Mouse (Mus musculus) intestine, embryonic 16.5 days (tissue): ENCODE measurements around the gene B9d1. TPM values are rescaled to one million over a fixed set of nuclear protein-coding genes. Genes with fewer than 3 reads are reported as not detected.

Experiments
- ATAC-seq: fragments of 200-750 bp; cut with Nextera tagmentation; 2 replicates; pipeline ENCODE4 v1.8.0; 2017; ENCODE audit warnings: moderate TSS enrichment, moderate library complexity
- H3K27ac ChIP-seq: fragments of 300-500 bp; sonication (generic); 2 replicates; pipeline ENCODE4 v1.5.1; 2014; ENCODE audit warnings: mild to moderate bottlenecking, low read length
- H3K27me3 ChIP-seq: fragments of 300-500 bp; sonication (generic); replicated peaks from 2 replicates; pipeline ENCODE4 v1.6.1; 2014; ENCODE audit warnings: low read length, control low read depth, mixed read lengths; ENCODE audit not compliant: control insufficient read depth, insufficient read depth
- H3K36me3 ChIP-seq: fragments of 300-500 bp; sonication (generic); 2 replicates; pipeline ENCODE4 v1.6.1; 2014; ENCODE audit warnings: low read length, control low read depth; ENCODE audit not compliant: control insufficient read depth, insufficient read depth
- H3K4me1 ChIP-seq: fragments of 300-500 bp; sonication (generic); 2 replicates; pipeline ENCODE4 v1.6.1; 2014; ENCODE audit warnings: low read length, control low read depth, mixed read lengths; ENCODE audit not compliant: control insufficient read depth, insufficient read depth
- H3K4me2 ChIP-seq: fragments of 300-500 bp; sonication (generic); 2 replicates; pipeline ENCODE4 v1.6.1; 2014; ENCODE audit warnings: low read depth, low read length, control low read depth
- H3K4me3 ChIP-seq: fragments of 300-500 bp; sonication (generic); 2 replicates; pipeline ENCODE4 v1.5.1; 2014; ENCODE audit warnings: mild to moderate bottlenecking, low read length
- H3K9ac ChIP-seq: fragments of 300-500 bp; sonication (generic); 2 replicates; pipeline ENCODE4 v1.6.1; 2014; ENCODE audit warnings: low read depth, low read length
- H3K9me3 ChIP-seq: fragments of 300-500 bp; sonication (generic); 2 replicates; pipeline ENCODE4 v1.6.1; 2016; ENCODE audit warnings: low read length, control low read depth; ENCODE audit not compliant: control insufficient read depth
- WGBS: fragments of 180-500 bp; shearing (Covaris S2); extraction: QIAGEN DNeasy Blood & Tissue Kit; methylation state at CpG from one replicate; pipeline ENCODE4 v1.1.7; 2014; 5-methylcytosine and 5-hydroxymethylcytosine counted together
- polyA plus RNA-seq: library from polyadenylated mRNA; unstranded; fragments of >200 nt; fragmentation: Nextera tagmentation; extraction: Ambion mirVana; gene quantifications from 2 replicates; pipeline ENCODE4 v1.2.1, GENCODE M21; 2015

Gene B9d1
- polyA plus RNA-seq, 1 experiment from 2014 or later, result 18.9 TPM

DNA sequence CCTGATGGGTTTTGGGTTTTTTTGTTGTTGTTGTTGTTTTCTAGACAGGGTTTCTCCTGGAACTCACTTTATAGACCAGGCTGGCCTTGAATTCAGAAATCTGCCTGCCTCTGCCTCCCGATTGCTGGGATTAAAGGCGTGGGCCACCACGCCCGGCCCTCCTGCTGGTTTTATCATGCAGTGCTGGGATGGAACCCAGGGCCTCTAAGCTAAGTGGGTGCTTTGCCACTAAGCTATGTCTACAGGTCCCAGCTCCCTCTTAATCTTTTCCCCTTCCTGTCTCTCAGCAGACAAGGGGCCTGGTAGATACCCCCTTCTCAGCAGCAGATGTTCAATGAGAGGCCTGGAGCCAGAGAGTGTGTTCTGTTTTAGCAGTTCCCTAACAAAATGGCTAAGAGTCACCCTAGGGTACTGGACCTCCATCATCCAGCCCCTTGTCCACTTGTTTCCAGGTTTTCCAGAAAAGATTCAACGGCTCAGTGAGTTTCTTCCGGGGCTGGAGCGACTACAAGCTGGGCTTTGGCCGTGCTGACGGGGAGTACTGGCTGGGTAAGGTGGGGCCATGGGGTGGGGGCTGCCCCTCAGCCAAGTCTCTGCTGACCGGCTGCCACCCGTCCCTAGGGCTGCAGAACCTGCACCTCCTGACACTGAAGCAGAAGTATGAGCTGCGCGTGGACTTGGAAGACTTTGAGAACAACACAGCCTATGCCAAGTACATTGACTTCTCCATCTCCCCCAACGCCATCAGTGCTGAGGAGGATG is 18.3 kb upstream of the B9d1 start:
- WGBS, result 78% methylated on average over 14 of the region's 14 CpGs
- ATAC-seq, result no peak
- Histone ChIP-seq H3K4me1 (peaks cover 23% of the 10 kb centered on the region), H3K9ac (peak overlapping the region; percentile 72), H3K27ac (peak overlapping the region; percentile 97), H3K27me3 (no peaks in the 10 kb centered on the region), H3K4me2 (peak overlapping the region; percentile 55), H3K9me3 (no peaks in the 10 kb centered on the region), H3K4me3 (peak overlapping the region; percentile 47), H3K36me3 (peaks cover 14% of the 10 kb centered on the region)

DNA sequence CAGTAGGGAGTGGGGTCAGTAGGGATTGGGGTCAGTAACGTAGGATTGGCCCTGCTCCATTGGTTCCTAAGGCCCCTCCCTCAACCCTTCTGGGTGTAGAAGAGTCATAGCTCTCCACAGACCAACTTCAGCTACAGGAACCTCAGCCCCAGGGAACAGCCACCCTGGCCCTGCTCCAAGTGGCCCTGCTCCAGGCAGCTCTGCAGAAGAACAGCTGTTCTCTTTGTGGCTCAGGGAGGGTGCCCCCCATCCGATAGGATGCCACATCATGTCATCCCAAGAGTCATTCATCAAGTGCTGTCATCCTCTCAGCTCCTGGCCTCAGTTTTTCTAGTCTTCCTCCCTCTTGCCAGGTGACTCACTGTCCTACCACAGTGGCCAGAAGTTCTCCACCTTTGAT is 17.5 kb upstream of the B9d1 start:
- H3K36me3 ChIP-seq, result peaks cover 18% of the 10 kb centered on the region
- no peak; the same call in 1 of the 2 replicates for ATAC-seq
- 31% methylated on average over 2 of the region's 2 CpGs for WGBS

DNA sequence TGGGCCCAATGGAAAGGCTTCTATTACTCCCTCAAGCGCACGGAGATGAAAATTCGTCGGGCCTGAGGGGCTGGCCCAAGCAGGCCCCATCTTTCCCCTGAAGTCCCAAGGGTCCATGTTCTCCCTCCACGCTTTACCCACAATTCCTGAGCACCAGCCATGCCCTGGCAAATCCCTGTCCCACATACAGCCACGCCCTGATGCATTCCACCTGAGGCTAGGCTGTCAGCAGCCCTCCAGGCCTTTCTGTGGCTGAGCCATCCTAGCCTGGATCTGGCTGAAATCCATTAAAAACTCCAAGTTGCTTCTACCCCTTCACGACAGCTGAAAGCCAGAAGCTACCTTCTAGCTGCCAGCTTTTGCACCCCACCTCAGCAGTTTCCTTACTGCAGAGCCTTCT is 17.0 kb upstream of the B9d1 start:
- ATAC-seq, result no peak
- H3K4me2 ChIP-seq, result no peak overlapping the region
- H3K4me3 ChIP-seq, result no peak overlapping the region
- no peaks in the 10 kb centered on the region for H3K9me3 ChIP-seq
- peaks cover 18% of the 10 kb centered on the region for H3K36me3 ChIP-seq
- peaks cover 24% of the 10 kb centered on the region for H3K4me1 ChIP-seq
- H3K27ac ChIP-seq, result no peak overlapping the region
- no peaks in the 10 kb centered on the region for H3K27me3 ChIP-seq
- no peak overlapping the region for H3K9ac ChIP-seq
- WGBS, result 86% methylated on average over 7 of the region's 7 CpGs

More for the DNA sequence above, 17.5 kb upstream of the B9d1 start:
- H3K27ac ChIP-seq, result no peak overlapping the region
- no peaks in the 10 kb centered on the region for H3K9me3 ChIP-seq
- peaks cover 20% of the 10 kb centered on the region for H3K4me1 ChIP-seq
- no peaks in the 10 kb centered on the region for H3K27me3 ChIP-seq
- peak overlapping the region; percentile 47; the same call in 1 of the 2 replicates for H3K4me3 ChIP-seq
- peak overlapping the region; percentile 55; the same call in 1 of the 2 replicates for H3K4me2 ChIP-seq
- H3K9ac ChIP-seq, result no peak overlapping the region

DNA sequence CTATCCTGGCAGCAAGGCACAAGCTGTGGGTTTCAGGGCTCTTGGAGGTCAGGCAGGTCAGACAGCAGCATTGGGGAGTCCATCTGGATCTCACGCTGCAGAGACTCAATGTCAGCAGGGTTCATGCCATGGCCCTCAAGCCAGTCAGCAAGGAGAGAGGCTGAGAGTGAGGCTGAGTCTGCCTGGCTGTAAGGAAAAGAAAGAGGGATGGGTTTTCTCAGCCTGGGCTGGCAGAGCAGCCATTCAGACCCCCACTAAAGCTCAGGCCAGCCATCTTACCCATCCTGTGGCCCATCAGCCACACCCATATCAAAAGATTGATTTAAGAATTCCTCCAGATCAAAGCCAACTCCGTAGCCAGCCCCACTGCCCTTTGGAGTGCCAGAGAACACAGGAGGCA is 15.9 kb upstream of the B9d1 start:
- no peaks in the 10 kb centered on the region for H3K9me3 ChIP-seq
- H3K4me1 ChIP-seq, result peaks cover 27% of the 10 kb centered on the region
- H3K4me3 ChIP-seq, result no peak overlapping the region
- 87% methylated on average over 2 of the region's 2 CpGs for WGBS
- no peak overlapping the region for H3K27ac ChIP-seq
- H3K9ac ChIP-seq, result no peak overlapping the region
- no peak for ATAC-seq
- H3K4me2 ChIP-seq, result no peak overlapping the region
- peaks cover 18% of the 10 kb centered on the region for H3K36me3 ChIP-seq
- no peaks in the 10 kb centered on the region for H3K27me3 ChIP-seq

DNA sequence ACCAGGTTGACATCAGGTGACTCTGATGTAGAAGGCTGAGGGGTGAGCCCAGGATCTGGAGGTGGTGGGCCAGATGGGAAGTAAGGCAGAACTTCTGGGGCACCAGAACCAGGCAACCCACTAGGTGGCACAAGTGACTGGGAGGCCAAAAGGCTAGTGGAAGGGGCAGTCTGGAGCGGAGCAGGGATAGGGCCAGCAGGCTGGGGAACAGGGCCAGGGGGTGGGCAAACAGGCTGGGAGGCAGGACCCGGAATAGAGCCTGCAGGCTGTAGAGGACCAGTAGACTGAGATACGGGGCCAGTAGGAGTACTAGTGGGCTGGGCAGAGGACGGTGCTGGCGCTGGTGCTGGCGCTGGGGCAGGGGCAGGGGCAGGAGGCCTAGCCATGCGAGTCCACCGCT is 15.1 kb upstream of the B9d1 start:
- no peak overlapping the region for H3K4me2 ChIP-seq
- 89% methylated on average over 8 of the region's 8 CpGs for WGBS
- H3K27ac ChIP-seq, result no peak overlapping the region
- H3K4me3 ChIP-seq, result no peak overlapping the region
- H3K4me1 ChIP-seq, result peaks cover 19% of the 10 kb centered on the region
- H3K9me3 ChIP-seq, result no peaks in the 10 kb centered on the region
- H3K9ac ChIP-seq, result no peak overlapping the region
- ATAC-seq, result no peak
- peaks cover 18% of the 10 kb centered on the region for H3K36me3 ChIP-seq
- no peaks in the 10 kb centered on the region for H3K27me3 ChIP-seq

DNA sequence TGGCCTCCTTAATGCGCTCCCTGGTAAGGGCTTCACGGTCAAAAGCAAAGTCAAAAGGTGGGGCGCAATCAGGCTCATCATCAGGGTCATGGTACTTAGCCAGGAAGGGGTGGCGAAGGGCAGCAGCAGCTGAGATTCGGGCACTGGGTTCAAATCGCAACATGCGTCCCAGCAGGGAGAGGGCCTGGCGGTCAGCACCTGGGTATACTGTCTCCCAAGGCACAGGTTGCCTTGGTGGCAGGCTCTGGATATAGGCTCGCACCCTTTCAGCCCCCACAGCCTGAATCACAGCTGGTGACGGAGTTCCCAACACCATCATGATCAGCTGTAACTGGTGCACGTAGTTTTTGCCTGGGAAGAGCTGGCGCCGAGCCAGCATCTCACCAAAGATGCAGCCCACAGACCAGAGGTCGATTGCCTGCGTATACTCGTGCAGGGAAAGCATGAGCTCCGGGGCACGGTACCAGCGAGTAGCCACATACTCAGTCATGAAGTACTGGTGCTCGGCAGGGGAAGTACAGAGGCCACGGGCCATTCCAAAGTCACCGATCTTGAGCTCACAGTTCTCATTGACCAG is 13.9 kb upstream of the B9d1 start:
- no peak overlapping the region for H3K4me3 ChIP-seq
- H3K9ac ChIP-seq, result no peak overlapping the region
- H3K9me3 ChIP-seq, result no peaks in the 10 kb centered on the region
- H3K27me3 ChIP-seq, result no peaks in the 10 kb centered on the region
- H3K27ac ChIP-seq, result no peak overlapping the region
- WGBS, result 85% methylated on average over 22 of the region's 22 CpGs
- H3K36me3 ChIP-seq, result peaks cover 18% of the 10 kb centered on the region
- ATAC-seq, result no peak
- no peak overlapping the region for H3K4me2 ChIP-seq
- peaks cover 22% of the 10 kb centered on the region for H3K4me1 ChIP-seq

DNA sequence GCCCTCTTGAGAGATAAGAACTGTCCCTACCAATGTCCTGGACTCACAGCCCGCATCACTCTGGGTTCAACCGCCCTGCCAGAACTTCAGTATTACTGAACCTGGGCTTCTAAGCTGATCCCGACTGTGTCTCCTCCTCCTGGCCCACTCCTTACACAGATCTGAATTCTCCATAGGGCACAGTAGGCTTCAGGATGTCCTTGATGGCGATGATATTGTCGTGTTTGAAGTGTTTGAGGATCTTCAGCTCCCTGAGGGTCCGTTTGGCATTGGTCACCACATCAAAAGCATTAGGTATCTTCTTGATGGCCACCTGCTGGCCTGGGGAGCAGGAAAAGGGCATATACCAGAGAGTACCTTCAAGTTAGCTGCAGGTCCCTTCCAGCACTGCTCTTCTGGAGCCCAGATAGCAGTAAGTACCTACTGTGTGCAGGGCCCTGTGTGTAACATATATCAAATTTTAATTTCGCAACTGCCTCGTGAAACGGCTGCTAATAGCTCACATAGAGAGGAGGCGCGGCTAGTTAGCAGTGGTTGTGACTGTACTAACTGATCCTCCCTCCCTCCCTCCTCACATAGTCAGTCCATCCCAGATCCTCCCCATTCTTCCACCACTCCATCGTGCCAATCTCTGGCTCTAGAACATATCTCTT is 12.1 kb upstream of the B9d1 start:
- no peaks in the 10 kb centered on the region for H3K9me3 ChIP-seq
- H3K4me1 ChIP-seq, result peaks cover 15% of the 10 kb centered on the region
- no peak for ATAC-seq
- no peaks in the 10 kb centered on the region for H3K27me3 ChIP-seq
- no peak overlapping the region for H3K27ac ChIP-seq
- H3K9ac ChIP-seq, result peak overlapping the region; percentile 87
- peak overlapping the region; percentile 71 for H3K4me2 ChIP-seq
- 58% methylated on average over 12 of the region's 12 CpGs for WGBS
- peaks cover 18% of the 10 kb centered on the region for H3K36me3 ChIP-seq
- H3K4me3 ChIP-seq, result peak overlapping the region; percentile 89

DNA sequence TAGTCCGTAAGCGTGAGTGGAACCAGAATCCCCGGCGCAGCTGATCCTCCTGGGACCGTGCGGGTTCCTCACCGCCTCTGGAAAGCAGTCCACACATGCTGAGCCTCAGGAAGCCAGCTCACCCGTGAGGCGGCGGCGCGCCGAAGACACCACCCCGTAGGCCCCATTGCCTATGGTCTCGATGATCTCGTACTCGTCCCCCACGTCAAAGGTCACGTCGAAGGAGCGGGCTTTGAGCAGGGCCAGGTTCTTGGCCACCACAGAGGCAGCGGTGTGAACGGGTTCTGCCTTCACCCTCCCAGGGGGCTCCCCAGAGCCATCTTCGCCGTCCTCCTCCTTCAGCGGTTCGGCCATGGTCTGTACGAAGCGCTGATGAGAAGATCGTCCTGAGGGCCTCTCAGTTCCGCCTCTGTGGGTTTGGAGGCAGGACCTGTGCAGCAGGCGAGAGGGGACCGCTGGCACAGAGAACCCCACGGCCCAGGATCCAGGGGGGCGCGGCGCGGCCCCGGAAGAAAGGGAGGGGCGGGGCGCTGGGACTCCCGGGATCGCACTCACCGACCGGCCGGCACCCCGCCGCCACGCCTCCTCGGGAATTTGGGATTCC is 11.3 kb upstream of the B9d1 start:
- H3K4me3 ChIP-seq, result peak overlapping the region; percentile 89
- no peaks in the 10 kb centered on the region for H3K9me3 ChIP-seq
- no peaks in the 10 kb centered on the region for H3K27me3 ChIP-seq
- H3K4me1 ChIP-seq, result peaks cover 11% of the 10 kb centered on the region
- H3K36me3 ChIP-seq, result peaks cover 15% of the 10 kb centered on the region
- H3K4me2 ChIP-seq, result peak overlapping the region; percentile 71
- ATAC-seq, result peak; percentile 67
- WGBS, result under 1% methylated on average over 48 of the region's 50 CpGs
- peak overlapping the region; percentile 88 for H3K27ac ChIP-seq
- peak overlapping the region; percentile 87 for H3K9ac ChIP-seq
